Mouse (Mus musculus) embryonic facial prominence, embryonic 12.5 days (tissue): ENCODE measurements around the gene Setd7. TPM values are rescaled to one million over a fixed set of nuclear protein-coding genes. Genes with fewer than 3 reads are reported as not detected.

ENCODE experiments used
- ATAC-seq: fragments of 200-750 bp; cut with Nextera tagmentation; 2 replicates; pipeline ENCODE4 v1.8.0; 2017; ENCODE audit not compliant: insufficient number of reproducible peaks, insufficient read depth, low FRiP score, low TSS enrichment
- H3K27ac ChIP-seq: fragments of 300-500 bp; sonication (generic); 2 replicates; pipeline ENCODE4 v1.5.1; 2016; ENCODE audit warnings: mild to moderate bottlenecking
- H3K27me3 ChIP-seq: fragments of 300-500 bp; sonication (generic); 2 replicates; pipeline ENCODE4 v1.6.1; 2016; ENCODE audit warnings: mild to moderate bottlenecking, moderate library complexity
- H3K36me3 ChIP-seq: fragments of 300-500 bp; sonication (generic); 2 replicates; pipeline ENCODE4 v1.6.1; 2016; ENCODE audit warnings: mild to moderate bottlenecking
- H3K4me1 ChIP-seq: fragments of 300-500 bp; sonication (generic); 2 replicates; pipeline ENCODE4 v1.6.1; 2016
- H3K4me2 ChIP-seq: fragments of 300-500 bp; sonication (generic); replicated peaks from 2 replicates; pipeline ENCODE4 v1.6.1; 2016; ENCODE audit warnings: mild to moderate bottlenecking, moderate library complexity
- H3K4me3 ChIP-seq: fragments of 300-500 bp; sonication (generic); 2 replicates; pipeline ENCODE4 v1.5.1; 2016; ENCODE audit warnings: mild to moderate bottlenecking
- H3K9ac ChIP-seq: fragments of 300-500 bp; sonication (generic); 2 replicates; pipeline ENCODE4 v1.6.1; 2016; ENCODE audit warnings: mild to moderate bottlenecking, moderate library complexity
- H3K9me3 ChIP-seq: fragments of 300-500 bp; sonication (generic); 2 replicates; pipeline ENCODE4 v1.6.1; 2016; ENCODE audit warnings: mild to moderate bottlenecking, moderate library complexity
- WGBS: fragments of 180-500 bp; shearing (Covaris S2); methylation state at CpG from one replicate; pipeline ENCODE4 v1.1.7; 2016; 5-methylcytosine and 5-hydroxymethylcytosine counted together
- polyA plus RNA-seq: library from polyadenylated mRNA; unstranded; fragments of >200 nt; fragmentation: Nextera tagmentation; extraction: Ambion mirVana; gene quantifications from 2 replicates; pipeline ENCODE4 v1.2.1, GENCODE M21; 2016

Gene Setd7
- polyA plus RNA-seq, 1 experiment from 2014 or later, result 4.8 TPM

- Histone ChIP-seq H3K4me2 (no peak overlapping the region), H3K36me3 (no peaks in the 10 kb centered on the region), H3K9me3 (no peaks in the 10 kb centered on the region; the same call in 1 of the 2 replicates), H3K27me3 (no peaks in the 10 kb centered on the region), H3K27ac (no peak overlapping the region), H3K4me1 (no peaks in the 10 kb centered on the region; the same call in 1 of the 2 replicates), H3K4me3 (no peak overlapping the region), H3K9ac (no peak overlapping the region)
- WGBS, result 41% methylated on average over 19 of the region's 19 CpGs
- ATAC-seq, result no peak
These were observed 55.2 kb downstream of the Setd7 start for GRCm38 (mm10) chr3:51505465-51505864.

GRCm38 (mm10) chr3:51504385-51504952 is 56.2 kb downstream of the Setd7 start:
- H3K27ac ChIP-seq, result no peak overlapping the region
- no peak for ATAC-seq

GRCm38 (mm10) chr3:51499876-51500275 is 60.8 kb downstream of the Setd7 start:
- H3K4me1 ChIP-seq, result no peaks in the 10 kb centered on the region
- H3K27ac ChIP-seq, result no peak overlapping the region
- no peaks in the 10 kb centered on the region for H3K36me3 ChIP-seq
- H3K4me3 ChIP-seq, result no peak overlapping the region
- ATAC-seq, result no peak
- WGBS, result 92% methylated on average over 4 of the region's 4 CpGs
- no peak overlapping the region for H3K4me2 ChIP-seq
- H3K9me3 ChIP-seq, result no peaks in the 10 kb centered on the region; the same call in 1 of the 2 replicates
- no peak overlapping the region for H3K9ac ChIP-seq
- no peaks in the 10 kb centered on the region for H3K27me3 ChIP-seq

More at GRCm38 (mm10) chr3:51504385-51504952, 56.2 kb downstream of the Setd7 start:
- Histone ChIP-seq H3K36me3 (no peaks in the 10 kb centered on the region), H3K4me1 (no peaks in the 10 kb centered on the region), H3K4me3 (no peak overlapping the region), H3K9ac (no peak overlapping the region), H3K4me2 (no peak overlapping the region), H3K27me3 (no peaks in the 10 kb centered on the region), H3K9me3 (no peaks in the 10 kb centered on the region; the same call in 1 of the 2 replicates)
- 60% methylated on average over 11 of the region's 11 CpGs for WGBS

- H3K36me3 ChIP-seq, result peaks cover 4% of the 10 kb centered on the region
- no peak overlapping the region for H3K9ac ChIP-seq
- no peaks in the 10 kb centered on the region for H3K27me3 ChIP-seq
- H3K4me2 ChIP-seq, result no peak overlapping the region
- no peak overlapping the region for H3K27ac ChIP-seq
- WGBS, result 63% methylated on average over 5 of the region's 5 CpGs
- ATAC-seq, result no peak
- H3K9me3 ChIP-seq, result no peaks in the 10 kb centered on the region; the same call in 1 of the 2 replicates
- no peaks in the 10 kb centered on the region for H3K4me1 ChIP-seq
- no peak overlapping the region for H3K4me3 ChIP-seq
These were observed 62.0 kb downstream of the Setd7 start for GRCm38 (mm10) chr3:51498659-51499058.

GRCm38 (mm10) chr3:51497978-51498377 is 62.7 kb downstream of the Setd7 start:
- Histone ChIP-seq H3K27ac (no peak overlapping the region), H3K4me3 (no peak overlapping the region), H3K4me1 (no peaks in the 10 kb centered on the region), H3K4me2 (no peak overlapping the region), H3K9me3 (no peaks in the 10 kb centered on the region; the same call in 1 of the 2 replicates), H3K36me3 (peaks cover 11% of the 10 kb centered on the region), H3K9ac (no peak overlapping the region), H3K27me3 (no peaks in the 10 kb centered on the region)
- ATAC-seq, result no peak
- 88% methylated on average over 1 of the region's 1 CpGs for WGBS

- 92% methylated on average over 9 of the region's 9 CpGs for WGBS
These were observed 65.0 kb downstream of the Setd7 start for GRCm38 (mm10) chr3:51495646-51496045.

GRCm38 (mm10) chr3:51494466-51494865 is 66.2 kb downstream of the Setd7 start:
- no peaks in the 10 kb centered on the region for H3K9me3 ChIP-seq
- no peaks in the 10 kb centered on the region for H3K4me1 ChIP-seq
- H3K4me3 ChIP-seq, result no peak overlapping the region
- ATAC-seq, result no peak
- H3K4me2 ChIP-seq, result no peak overlapping the region
- WGBS, result 92% methylated on average over 2 of the region's 2 CpGs
- peaks cover 11% of the 10 kb centered on the region for H3K36me3 ChIP-seq
- H3K9ac ChIP-seq, result no peak overlapping the region
- H3K27ac ChIP-seq, result no peak overlapping the region
- H3K27me3 ChIP-seq, result no peaks in the 10 kb centered on the region

More at GRCm38 (mm10) chr3:51495646-51496045, 65.0 kb downstream of the Setd7 start:
- no peak for ATAC-seq
- no peak overlapping the region for H3K27ac ChIP-seq
- H3K27me3 ChIP-seq, result no peaks in the 10 kb centered on the region
- H3K36me3 ChIP-seq, result peaks cover 11% of the 10 kb centered on the region
- no peak overlapping the region for H3K4me3 ChIP-seq
- no peaks in the 10 kb centered on the region for H3K4me1 ChIP-seq
- no peaks in the 10 kb centered on the region for H3K9me3 ChIP-seq
- no peak overlapping the region for H3K9ac ChIP-seq
- H3K4me2 ChIP-seq, result no peak overlapping the region

- Histone ChIP-seq H3K4me1 (no peaks in the 10 kb centered on the region), H3K9me3 (no peaks in the 10 kb centered on the region), H3K4me2 (no peak overlapping the region), H3K4me3 (no peak overlapping the region), H3K36me3 (peaks cover 11% of the 10 kb centered on the region), H3K27me3 (no peaks in the 10 kb centered on the region), H3K27ac (no peak overlapping the region), H3K9ac (no peak overlapping the region)
- ATAC-seq, result no peak
- WGBS, result 89% methylated on average over 13 of the region's 13 CpGs
These were observed 67.3 kb downstream of the Setd7 start for GRCm38 (mm10) chr3:51493272-51493838.

GRCm38 (mm10) chr3:51490088-51490753 is 70.5 kb downstream of the Setd7 start:
- Histone ChIP-seq H3K36me3 (peaks cover 11% of the 10 kb centered on the region), H3K9ac (no peak overlapping the region), H3K4me1 (peaks cover 8% of the 10 kb centered on the region), H3K9me3 (no peaks in the 10 kb centered on the region), H3K4me3 (no peak overlapping the region), H3K27me3 (no peaks in the 10 kb centered on the region), H3K4me2 (no peak overlapping the region), H3K27ac (no peak overlapping the region)
- no peak for ATAC-seq
- 72% methylated on average over 7 of the region's 7 CpGs for WGBS

GRCm38 (mm10) chr3:51486491-51487195 is 74.0 kb downstream of the Setd7 start:
- Histone ChIP-seq H3K4me1 (peaks cover 19% of the 10 kb centered on the region), H3K9ac (no peak overlapping the region), H3K27ac (no peak overlapping the region), H3K4me3 (no peak overlapping the region), H3K4me2 (no peak overlapping the region), H3K27me3 (no peaks in the 10 kb centered on the region), H3K36me3 (no peaks in the 10 kb centered on the region), H3K9me3 (no peaks in the 10 kb centered on the region)
- ATAC-seq, result no peak
- WGBS, result 89% methylated on average over 4 of the region's 4 CpGs

GRCm38 (mm10) chr3:51485347-51485746 is 75.3 kb downstream of the Setd7 start:
- Histone ChIP-seq H3K4me2 (peak overlapping the region; percentile 78), H3K9me3 (no peaks in the 10 kb centered on the region), H3K27me3 (no peaks in the 10 kb centered on the region), H3K27ac (no peak overlapping the region), H3K36me3 (no peaks in the 10 kb centered on the region), H3K4me3 (peak overlapping the region; percentile 80), H3K9ac (peak overlapping the region; percentile 80; the same call in 1 of the 2 replicates), H3K4me1 (peaks cover 19% of the 10 kb centered on the region)
- no peak for ATAC-seq
- 71% methylated on average over 4 of the region's 4 CpGs for WGBS
